Mouse (Mus musculus): ENCODE results near the gene Pex11g. TPM values are rescaled to one million over a fixed set of nuclear protein-coding genes. Genes with fewer than 3 reads are reported as not detected.

Pex11g gene
- polyA plus RNA-seq, 1 experiment from 2014 or later, result 3.4 TPM

DNA sequence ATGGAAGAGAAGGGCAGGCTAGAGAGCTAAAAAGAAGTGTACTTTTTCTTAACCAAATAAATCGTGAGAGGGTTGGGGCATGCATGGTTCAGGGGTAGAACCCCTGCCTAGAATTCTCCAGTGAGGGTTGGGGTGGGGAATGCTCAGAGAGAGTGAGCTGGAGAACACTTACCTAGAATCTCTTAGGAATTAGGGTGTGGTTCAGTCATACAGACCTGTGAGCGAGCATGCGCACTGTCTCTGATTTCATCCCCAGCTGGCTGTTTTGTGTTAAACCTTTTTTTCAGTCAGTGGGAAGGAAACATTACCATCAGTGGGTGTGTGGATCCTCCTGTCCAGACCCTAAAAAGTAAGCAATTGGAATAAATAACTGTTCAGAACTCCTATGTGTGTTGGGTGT lies 41.3 kb downstream of the Pex11g start:
- Histone ChIP-seq H3K27ac (no peak overlapping the region), H3K9ac (no peak overlapping the region), H3K4me3 (no peak overlapping the region), H3K9me3 (replicated peaks) (no peaks in the 10 kb centered on the region), H3K4me1 (peaks cover 9% of the 10 kb centered on the region; the same call in 1 of the 2 replicates), H3K36me3 (peaks cover 31% of the 10 kb centered on the region), H3K27me3 (replicated peaks) (no peaks in the 10 kb centered on the region), H3K4me2 (no peak overlapping the region)
- ATAC-seq, result no peak
- 79% methylated on average over 3 of the region's 3 CpGs for WGBS (ENCODE audit: insufficient replicate concordance)

- Histone ChIP-seq H3K4me3 (no peak overlapping the region), H3K4me1 (peaks cover 9% of the 10 kb centered on the region; the same call in 1 of the 2 replicates), H3K4me2 (no peak overlapping the region), H3K9ac (no peak overlapping the region), H3K27ac (no peak overlapping the region), H3K9me3 (replicated peaks) (no peaks in the 10 kb centered on the region), H3K27me3 (replicated peaks) (no peaks in the 10 kb centered on the region), H3K36me3 (peaks cover 21% of the 10 kb centered on the region)
- no peak for ATAC-seq
- 77% methylated on average over 5 of the region's 5 CpGs for WGBS (ENCODE audit: insufficient replicate concordance)
Measured at GRCm38 (mm10) chr8:3425217-3425616, 42.3 kb downstream of the Pex11g start.

- no peak for ATAC-seq
- Histone ChIP-seq H3K9ac (no peak overlapping the region), H3K9me3 (replicated peaks) (no peaks in the 10 kb centered on the region), H3K36me3 (no peaks in the 10 kb centered on the region; the same call in 1 of the 2 replicates), H3K27ac (no peak overlapping the region), H3K4me1 (peaks cover 30% of the 10 kb centered on the region), H3K4me3 (no peak overlapping the region), H3K4me2 (no peak overlapping the region), H3K27me3 (replicated peaks) (no peaks in the 10 kb centered on the region)
- 70% methylated on average over 5 of the region's 5 CpGs for WGBS (ENCODE audit: insufficient replicate concordance)
Measured at GRCm38 (mm10) chr8:3421507-3421906, 46.0 kb downstream of the Pex11g start.

DNA sequence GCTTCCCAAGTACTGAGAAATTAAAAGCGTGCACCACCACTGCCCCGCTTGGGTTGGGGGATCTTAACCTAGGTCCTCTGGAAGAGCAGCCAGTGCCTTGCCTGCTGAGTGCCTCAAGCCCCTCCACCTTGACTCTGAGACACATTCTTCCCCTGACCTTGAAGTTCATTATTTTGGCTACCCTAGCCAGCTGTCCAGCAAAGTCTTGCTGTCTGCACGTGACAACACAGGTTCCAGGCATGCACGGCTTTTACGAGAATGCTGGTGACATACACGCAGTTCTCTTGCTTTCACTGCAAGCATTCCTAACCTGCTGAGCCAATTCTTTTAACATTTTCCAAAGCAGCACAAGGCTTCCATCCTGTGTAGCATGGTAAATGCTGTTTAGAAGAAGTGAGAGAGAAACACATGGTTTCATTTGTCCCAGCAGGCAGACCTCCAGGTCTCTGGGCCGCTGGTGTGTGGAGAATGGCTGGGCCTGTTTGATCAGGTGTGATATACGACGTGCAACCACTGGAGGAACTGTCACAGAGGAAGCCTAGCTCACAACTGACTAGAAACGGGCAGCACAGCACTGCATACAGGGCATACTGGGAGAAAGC lies 47.3 kb downstream of the Pex11g start:
- no peaks in the 10 kb centered on the region for H3K9me3 ChIP-seq (replicated peaks)
- H3K4me1 ChIP-seq, result peaks cover 42% of the 10 kb centered on the region
- ATAC-seq, result no peak
- no peak overlapping the region for H3K4me3 ChIP-seq
- H3K27me3 ChIP-seq (replicated peaks), result no peaks in the 10 kb centered on the region
- H3K4me2 ChIP-seq, result no peak overlapping the region
- H3K9ac ChIP-seq, result no peak overlapping the region
- H3K36me3 ChIP-seq, result no peaks in the 10 kb centered on the region; the same call in 1 of the 2 replicates
- H3K27ac ChIP-seq, result no peak overlapping the region
- 75% methylated on average over 10 of the region's 10 CpGs for WGBS (ENCODE audit: insufficient replicate concordance)

- Histone ChIP-seq H3K4me1 (peaks cover 63% of the 10 kb centered on the region), H3K9me3 (replicated peaks) (no peaks in the 10 kb centered on the region), H3K4me2 (peak overlapping the region; percentile 20; the same call in 1 of the 2 replicates), H3K36me3 (no peaks in the 10 kb centered on the region; the same call in 1 of the 2 replicates), H3K4me3 (no peak overlapping the region), H3K27ac (0 out of 2 replicates have a peak overlapping the region, but pooled peaks have one; percentile 28), H3K9ac (no peak overlapping the region), H3K27me3 (replicated peaks) (no peaks in the 10 kb centered on the region)
- no peak for ATAC-seq
- 77% methylated on average over 1 of the region's 1 CpGs for WGBS (ENCODE audit: insufficient replicate concordance)
Measured at GRCm38 (mm10) chr8:3418101-3418500, 49.4 kb downstream of the Pex11g start.

GRCm38 (mm10) chr8:3417455-3417854 lies 50.0 kb downstream of the Pex11g start:
- H3K27me3 ChIP-seq (replicated peaks), result no peaks in the 10 kb centered on the region
- peak overlapping the region; percentile 29; the same call in 1 of the 2 replicates for H3K27ac ChIP-seq
- no peak overlapping the region for H3K4me3 ChIP-seq
- no peak overlapping the region for H3K9ac ChIP-seq
- peaks cover 70% of the 10 kb centered on the region for H3K4me1 ChIP-seq
- H3K36me3 ChIP-seq, result no peaks in the 10 kb centered on the region; the same call in 1 of the 2 replicates
- no peaks in the 10 kb centered on the region for H3K9me3 ChIP-seq (replicated peaks)
- WGBS (ENCODE audit: insufficient replicate concordance), result 17% methylated on average over 8 of the region's 8 CpGs
- peak; percentile 30; the same call in 1 of the 2 replicates for ATAC-seq
- H3K4me2 ChIP-seq, result peak overlapping the region; percentile 20

DNA sequence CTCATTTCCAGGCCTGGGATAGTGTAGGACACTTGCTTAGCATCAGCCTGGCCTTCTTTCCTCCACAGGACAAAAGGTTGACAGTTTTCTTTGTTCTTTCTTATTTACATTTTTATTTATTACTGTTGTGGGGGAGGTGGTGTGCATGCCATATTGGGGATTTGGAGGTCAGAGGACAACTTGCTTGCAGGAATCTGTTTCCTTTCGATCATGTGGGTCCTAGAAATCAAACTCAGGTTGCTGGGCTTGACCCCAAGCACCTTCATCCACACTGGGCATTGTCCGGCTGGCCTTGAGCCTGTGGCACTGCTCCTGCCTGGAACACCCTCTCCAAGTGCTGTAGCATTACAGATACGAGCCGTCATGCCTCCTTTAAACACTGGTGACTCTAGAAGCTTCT lies 50.6 kb downstream of the Pex11g start:
- Histone ChIP-seq H3K27me3 (replicated peaks) (no peaks in the 10 kb centered on the region), H3K4me3 (no peak overlapping the region), H3K4me1 (peaks cover 73% of the 10 kb centered on the region), H3K36me3 (no peaks in the 10 kb centered on the region; the same call in 1 of the 2 replicates), H3K27ac (no peak overlapping the region), H3K9ac (no peak overlapping the region), H3K9me3 (replicated peaks) (no peaks in the 10 kb centered on the region), H3K4me2 (no peak overlapping the region)
- WGBS (ENCODE audit: insufficient replicate concordance), result 65% methylated on average over 4 of the region's 4 CpGs
- no peak for ATAC-seq

DNA sequence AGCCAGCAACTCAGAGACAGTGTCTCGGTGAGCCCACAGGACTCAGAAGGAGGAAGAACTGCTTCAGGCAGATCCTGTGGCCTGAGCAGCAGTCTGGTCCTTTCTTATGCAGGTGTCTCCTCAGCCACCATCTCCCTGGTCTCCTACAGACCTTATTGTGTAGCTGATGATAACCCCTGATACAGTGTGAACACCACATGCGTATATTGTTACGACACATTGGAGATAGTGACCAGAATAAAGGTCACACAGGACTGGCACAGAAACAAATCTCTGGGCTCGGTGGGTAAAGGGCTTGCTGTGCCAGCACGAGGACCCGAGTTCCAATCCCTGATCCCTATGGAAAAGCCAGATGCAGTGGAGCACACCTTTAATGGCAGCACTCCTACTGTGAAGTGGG lies 51.8 kb downstream of the Pex11g start:
- Histone ChIP-seq H3K9me3 (replicated peaks) (no peaks in the 10 kb centered on the region), H3K27ac (no peak overlapping the region), H3K9ac (no peak overlapping the region), H3K4me3 (no peak overlapping the region), H3K4me2 (no peak overlapping the region), H3K27me3 (replicated peaks) (no peaks in the 10 kb centered on the region), H3K4me1 (peaks cover 79% of the 10 kb centered on the region), H3K36me3 (no peaks in the 10 kb centered on the region; the same call in 1 of the 2 replicates)
- ATAC-seq, result no peak
- 71% methylated on average over 6 of the region's 6 CpGs for WGBS (ENCODE audit: insufficient replicate concordance)

GRCm38 (mm10) chr8:3415259-3415658 lies 52.2 kb downstream of the Pex11g start:
- Histone ChIP-seq H3K4me1 (peaks cover 83% of the 10 kb centered on the region), H3K9me3 (replicated peaks) (no peaks in the 10 kb centered on the region), H3K36me3 (no peaks in the 10 kb centered on the region; the same call in 1 of the 2 replicates), H3K9ac (0 out of 2 replicates have a peak overlapping the region, but pooled peaks have one; percentile 1), H3K27ac (peak overlapping the region; percentile 11; the same call in 1 of the 2 replicates), H3K27me3 (replicated peaks) (no peaks in the 10 kb centered on the region), H3K4me2 (no peak overlapping the region), H3K4me3 (no peak overlapping the region)
- WGBS (ENCODE audit: insufficient replicate concordance), result 49% methylated on average over 4 of the region's 4 CpGs
- ATAC-seq, result no peak

DNA sequence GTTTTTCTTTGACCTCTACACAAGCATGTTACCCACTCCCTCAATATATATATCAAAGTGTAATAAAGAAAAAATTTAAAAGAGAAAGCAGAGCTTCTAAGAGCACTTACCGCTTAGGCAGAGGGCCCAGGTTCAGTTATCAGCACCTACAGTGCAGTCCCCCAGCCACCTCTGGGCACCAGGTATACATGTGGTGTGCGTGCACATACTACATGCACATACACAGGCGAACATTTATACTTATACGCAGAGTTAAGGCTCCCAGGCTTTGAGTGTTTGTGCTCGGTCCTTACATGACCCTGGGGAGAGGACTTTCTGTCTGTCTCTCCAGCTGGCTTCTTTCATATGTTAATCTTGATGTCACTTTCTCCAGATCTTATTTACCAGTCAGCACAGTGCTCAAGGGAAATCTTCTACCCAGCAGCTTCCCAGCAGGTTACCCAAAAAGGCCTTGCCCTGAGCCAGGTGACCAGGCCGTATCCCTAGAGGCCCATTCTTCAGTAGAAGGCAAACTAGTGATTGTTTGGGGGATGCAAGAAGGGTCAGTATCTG lies 52.8 kb downstream of the Pex11g start:
- Histone ChIP-seq H3K27ac (no peak overlapping the region; the same call in 1 of the 2 replicates), H3K4me3 (no peak overlapping the region), H3K4me1 (peaks cover 86% of the 10 kb centered on the region), H3K36me3 (no peaks in the 10 kb centered on the region), H3K9me3 (replicated peaks) (no peaks in the 10 kb centered on the region), H3K4me2 (no peak overlapping the region), H3K27me3 (replicated peaks) (no peaks in the 10 kb centered on the region), H3K9ac (0 out of 2 replicates have a peak overlapping the region, but pooled peaks have one; percentile 1)
- ATAC-seq, result no peak
- 66% methylated on average over 6 of the region's 6 CpGs for WGBS (ENCODE audit: insufficient replicate concordance)

GRCm38 (mm10) chr8:3412816-3413215 lies 54.7 kb downstream of the Pex11g start:
- H3K4me2 ChIP-seq, result no peak overlapping the region
- ATAC-seq, result no peak
- no peaks in the 10 kb centered on the region for H3K36me3 ChIP-seq
- WGBS (ENCODE audit: insufficient replicate concordance), result 82% methylated on average over 1 of the region's 1 CpGs
- no peaks in the 10 kb centered on the region for H3K27me3 ChIP-seq (replicated peaks)
- H3K9ac ChIP-seq, result no peak overlapping the region
- H3K4me1 ChIP-seq, result peaks cover 86% of the 10 kb centered on the region
- peak overlapping the region; percentile 73; the same call in 1 of the 2 replicates for H3K27ac ChIP-seq
- no peaks in the 10 kb centered on the region for H3K9me3 ChIP-seq (replicated peaks)
- no peak overlapping the region for H3K4me3 ChIP-seq

- H3K9me3 ChIP-seq (replicated peaks), result no peaks in the 10 kb centered on the region
- H3K27ac ChIP-seq, result peak overlapping the region; percentile 73
- H3K36me3 ChIP-seq, result no peaks in the 10 kb centered on the region
- H3K27me3 ChIP-seq (replicated peaks), result no peaks in the 10 kb centered on the region
- H3K4me3 ChIP-seq, result 0 out of 2 replicates have a peak overlapping the region, but pooled peaks have one; percentile 1
- H3K4me2 ChIP-seq, result peak overlapping the region; percentile 53
- ATAC-seq, result peak; percentile 83
- WGBS (ENCODE audit: insufficient replicate concordance), result 29% methylated on average over 7 of the region's 7 CpGs
- H3K9ac ChIP-seq, result no peak overlapping the region
- H3K4me1 ChIP-seq, result peaks cover 86% of the 10 kb centered on the region
Measured at GRCm38 (mm10) chr8:3411901-3412301, 55.6 kb downstream of the Pex11g start.

Measured in liver, embryonic 12.5 days (tissue).